Mouse (Mus musculus) adipose tissue, adult 10 weeks (tissue): Measurements from ENCODE around the gene Rnasek. TPM values are rescaled to one million over a fixed set of nuclear protein-coding genes. Genes with fewer than 3 reads are reported as not detected.

Experiments used
- polyA plus RNA-seq: library from polyadenylated mRNA; stranded (reverse); fragments of 350-450 nt; fragmentation: Illumina TruSeq; extraction: RNeasy Lipid Tissue Mini Kit (QIAGEN cat#74804); gene quantifications from one replicate; pipeline ENCODE4 v1.2.3, GENCODE M21; 2014; ENCODE audit warnings: low read depth, low replicate concordance

Rnasek gene
- polyA plus RNA-seq = 343 TPM

DNA sequence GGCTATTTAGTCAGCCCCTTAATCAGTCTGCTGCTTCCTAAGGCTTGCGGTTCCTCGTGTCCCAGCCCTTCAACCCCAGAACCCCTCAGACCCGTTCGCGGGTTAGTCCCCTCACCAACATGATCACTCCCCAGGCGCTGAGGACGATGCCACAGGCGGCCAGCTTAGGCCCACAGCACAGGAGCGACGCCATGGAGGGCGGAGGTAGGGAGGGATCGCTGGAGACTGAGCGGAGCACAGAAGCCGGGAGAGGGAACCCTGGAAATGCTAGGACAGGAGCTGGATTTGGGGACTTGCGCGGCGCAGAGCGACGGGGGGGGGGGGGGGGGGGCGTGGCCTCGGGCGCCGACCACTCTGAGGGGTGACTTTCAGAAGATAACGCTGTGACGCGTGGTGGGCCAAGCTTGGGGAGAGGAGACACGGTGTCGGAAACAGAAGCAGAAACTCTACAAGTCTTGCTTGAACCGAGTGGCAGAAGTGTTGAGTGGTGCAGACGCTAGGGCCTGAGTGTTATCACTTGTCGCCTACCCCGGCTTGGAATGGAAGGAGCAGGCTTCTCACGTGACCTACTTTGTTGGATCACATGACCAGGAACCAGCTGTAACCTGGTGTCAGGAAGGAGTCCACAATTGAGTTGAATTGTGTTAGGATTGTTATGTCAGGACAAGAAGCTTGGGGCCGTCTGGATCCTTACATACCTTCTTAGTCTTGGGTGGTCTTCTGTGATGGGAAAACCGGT, at the start of gene Rnasek, which contains the start of gene Gm21988:
Gene Rnasek (minus strand): TSS at position 302 of the 739 bp plus-strand sequence.
Gene Gm21988 (minus strand): TSS at position 290 of the 739 bp plus-strand sequence.

DNA sequence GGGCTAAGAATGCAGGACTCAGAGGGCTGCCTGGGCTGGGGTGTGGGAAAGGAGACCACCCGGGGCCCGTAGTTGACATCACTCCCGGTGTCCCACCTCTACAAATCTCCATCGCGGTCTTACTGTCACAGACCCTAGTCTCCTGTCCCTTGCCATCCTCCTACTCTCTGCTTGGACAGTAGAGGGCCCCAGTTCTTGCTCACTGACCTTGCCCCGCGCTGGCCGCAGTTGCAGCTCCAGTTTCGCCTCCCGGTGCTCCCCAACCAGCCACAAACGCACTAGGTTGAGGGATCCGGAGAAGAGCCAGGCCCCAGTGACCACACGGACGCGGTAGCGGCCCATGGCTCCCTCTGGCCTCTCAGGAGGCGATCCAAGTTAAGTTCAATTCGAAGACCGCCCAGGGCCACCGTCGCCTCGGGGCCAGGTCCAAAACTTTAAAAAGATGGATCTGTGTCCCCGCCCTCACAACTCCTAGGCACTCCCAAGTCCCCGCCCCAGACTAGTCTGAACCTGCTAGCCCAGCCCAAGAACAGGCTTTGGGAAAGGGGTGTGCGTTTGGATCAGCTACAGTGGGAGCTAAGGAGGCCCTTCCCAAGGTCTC, 15.4 kb upstream of the Rnasek start, which contains the start of gene Alox12:
Gene Alox12 (minus strand): TSS at position 423 of the 601 bp plus-strand sequence.

DNA sequence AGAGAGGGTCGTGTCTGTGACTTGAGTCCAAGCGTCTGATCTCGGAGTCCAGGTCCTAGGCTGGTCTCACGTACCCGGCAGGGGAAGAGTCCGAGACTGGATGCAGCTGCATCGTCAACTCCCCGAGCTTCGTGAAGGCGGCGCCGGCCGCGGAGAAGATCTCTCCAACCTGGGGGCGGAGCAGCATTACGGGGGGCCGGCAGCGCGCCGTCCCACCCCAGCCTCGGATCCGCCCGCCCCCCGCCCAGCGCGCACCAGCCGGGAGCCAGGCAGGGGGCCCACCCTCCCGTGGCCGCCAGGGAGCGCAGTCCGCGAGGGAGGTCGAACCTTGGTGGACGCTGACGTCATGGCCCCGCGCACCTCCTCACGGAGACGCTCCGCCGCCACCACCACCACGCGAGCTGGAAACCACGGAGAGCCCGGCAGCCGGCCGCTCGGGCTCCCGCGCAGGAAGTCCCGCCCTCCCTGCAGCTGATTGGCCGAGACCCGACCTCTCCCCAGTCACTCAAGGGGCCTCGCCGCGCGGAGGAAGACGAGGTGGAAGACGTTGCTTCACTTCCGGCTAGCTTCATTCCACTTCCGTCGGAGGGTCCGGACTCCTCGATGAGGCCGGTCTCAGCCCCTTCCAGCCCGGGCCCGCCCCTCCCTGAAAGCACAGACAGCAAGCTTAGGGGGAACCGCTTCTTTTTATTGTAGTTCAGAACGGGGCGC, 2.0 kb downstream of the Rnasek start, which contains the start of gene 0610010K14Rik:
Gene 0610010K14Rik (minus strand): TSS at position 458 of the 711 bp plus-strand sequence.

DNA sequence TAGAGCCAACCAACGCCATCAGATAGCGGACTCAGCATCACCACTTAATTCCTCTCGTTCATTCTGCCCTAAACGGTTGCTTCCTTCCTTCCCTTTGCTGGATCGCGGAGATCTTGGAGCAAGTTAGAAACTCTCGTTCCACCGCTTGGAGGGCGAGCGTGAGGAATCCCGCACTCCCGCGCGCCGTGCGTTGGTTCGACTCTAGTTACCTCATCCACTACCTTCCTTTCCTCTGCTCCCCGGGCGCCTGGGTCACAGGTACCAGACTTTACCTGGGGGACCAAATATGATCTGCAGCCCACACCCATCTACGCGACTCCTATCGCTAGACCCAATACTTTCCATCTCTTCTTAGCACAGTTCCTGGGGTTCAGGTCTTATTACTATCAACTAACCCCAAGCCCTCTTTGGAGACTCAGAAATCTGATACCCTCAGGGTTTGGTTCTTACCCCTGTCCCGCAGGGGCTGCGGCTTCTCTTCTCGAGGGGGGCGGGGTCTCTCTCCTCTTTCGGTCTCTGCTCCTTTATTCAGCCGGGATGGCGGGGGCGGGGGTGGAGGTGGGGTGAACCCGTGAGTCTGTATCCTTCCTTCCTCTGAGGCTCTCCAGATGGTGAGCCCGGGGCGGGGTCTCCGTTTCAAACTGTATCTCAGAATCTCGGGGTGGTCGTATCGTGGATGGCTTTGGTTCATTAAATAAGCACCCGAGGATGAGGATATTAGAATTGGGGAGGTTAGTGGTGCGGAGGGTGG, 10.2 kb downstream of the Rnasek start, which contains the start of gene Bcl6b:
Gene Bcl6b (minus strand): TSS at position 539 of the 751 bp plus-strand sequence.

DNA sequence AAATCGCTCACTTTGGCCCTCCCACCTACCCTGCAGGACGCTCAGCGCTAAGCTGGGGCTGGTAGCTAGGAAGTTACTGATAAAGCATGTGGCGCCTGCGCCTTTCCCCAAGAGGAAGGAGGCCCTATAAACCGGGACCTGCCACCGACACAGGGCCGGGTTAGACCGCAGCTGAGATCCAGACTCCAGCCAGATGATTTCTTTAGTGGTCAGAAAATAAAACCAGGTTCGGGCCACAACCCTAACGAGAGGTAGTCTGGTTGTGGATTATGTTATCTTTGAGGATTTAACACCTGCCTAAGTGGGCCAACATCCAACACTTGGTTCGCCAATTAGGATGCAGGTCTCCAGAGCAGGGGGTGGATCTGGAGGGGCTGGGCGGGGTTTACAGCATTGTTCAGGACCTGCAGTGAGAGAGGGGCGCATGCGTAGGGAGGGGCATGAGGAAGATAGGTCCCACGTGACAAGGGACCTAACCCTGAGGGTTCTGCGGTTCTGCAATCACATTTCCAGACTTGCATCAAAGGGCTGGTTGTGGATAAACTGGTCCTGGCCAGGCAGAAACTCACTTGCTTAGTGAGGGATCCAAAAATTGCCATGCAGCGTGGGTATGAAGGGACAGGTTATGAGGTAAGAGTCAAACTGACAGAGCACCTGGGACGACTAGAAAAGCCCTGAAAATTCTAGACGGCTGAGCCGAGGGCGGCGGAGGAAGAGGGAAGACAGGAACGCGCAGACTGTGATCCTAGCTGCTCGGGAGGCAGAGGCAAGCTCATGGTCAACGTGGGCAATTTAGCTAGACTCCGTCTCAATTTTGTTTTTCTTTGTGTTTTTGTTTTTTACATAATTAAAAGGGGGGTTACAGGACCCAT, 18.7 kb downstream of the Rnasek start, which contains the start of gene Slc16a13:
Gene Slc16a13 (minus strand): TSS at position 334 of the 872 bp plus-strand sequence.

DNA sequence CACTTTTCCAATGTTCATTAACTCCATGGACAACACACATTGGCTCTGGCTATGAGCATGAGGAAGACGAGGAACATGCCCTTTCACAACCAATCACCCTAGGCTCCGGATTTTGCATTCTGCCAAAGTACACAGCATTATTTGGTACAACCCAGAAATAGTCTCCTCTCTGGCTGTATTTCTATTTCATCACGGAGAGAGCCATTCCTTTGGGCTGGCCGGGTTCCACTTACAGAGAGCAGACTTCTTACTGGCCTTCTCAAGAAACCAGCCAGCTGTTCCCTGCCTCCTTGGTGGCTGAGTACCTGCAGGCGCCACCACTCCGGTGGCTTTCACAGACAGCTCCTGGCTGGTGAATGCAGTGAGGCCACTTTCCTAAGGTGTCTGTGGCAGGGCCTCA, 27.2 kb downstream of the Rnasek start, which contains the start of gene Slc16a11:
Gene Slc16a11 (plus strand): TSS at position 330 of the 400 bp plus-strand sequence.

Other genes with a start within 250 kb of the Rnasek start
- gene Gabarap, start 248.7 kb downstream of the Rnasek start, polyA plus RNA-seq = 520 TPM
- 39.7 TPM for gene Phf23, start 244.1 kb downstream of the Rnasek start, polyA plus RNA-seq
- 20.8 TPM for gene Dvl2, start 239.2 kb downstream of the Rnasek start, polyA plus RNA-seq
- 83.9 TPM for gene Acadvl, start 224.4 kb downstream of the Rnasek start, polyA plus RNA-seq
- gene Dlg4, start 222.9 kb downstream of the Rnasek start, polyA plus RNA-seq = 12.7 TPM
- not detected for gene Asgr1, start 185.8 kb downstream of the Rnasek start, polyA plus RNA-seq
- 0.94 TPM for gene Asgr2, start 147.2 kb downstream of the Rnasek start, polyA plus RNA-seq
- 26.2 TPM for gene Mgl2, start 109.5 kb downstream of the Rnasek start, polyA plus RNA-seq
- 43.9 TPM for gene Clec10a, start 83.6 kb downstream of the Rnasek start, polyA plus RNA-seq
- 28.9 TPM for gene Slc16a11, start 27.1 kb downstream of the Rnasek start, polyA plus RNA-seq
- gene Slc16a13, start 18.8 kb downstream of the Rnasek start, polyA plus RNA-seq = 25.1 TPM
- gene Bcl6b, start 10.0 kb downstream of the Rnasek start, polyA plus RNA-seq = 7.0 TPM
- 45.5 TPM for gene 0610010K14Rik, start 1.9 kb downstream of the Rnasek start, polyA plus RNA-seq
- gene Gm21988, start within 50 bp of the Rnasek start, polyA plus RNA-seq = 11.1 TPM
- gene Alox12, start 15.5 kb upstream of the Rnasek start, polyA plus RNA-seq = 22.4 TPM
- 2.6 TPM for gene Alox12e, start 82.8 kb upstream of the Rnasek start, polyA plus RNA-seq
- gene Alox15, start 112.2 kb upstream of the Rnasek start, polyA plus RNA-seq = 2.4 TPM
- gene Pelp1, start 170.2 kb upstream of the Rnasek start, polyA plus RNA-seq = 15.2 TPM
- 45.5 TPM for gene Arrb2, start 192.8 kb upstream of the Rnasek start, polyA plus RNA-seq
- gene Med11, start 212.1 kb upstream of the Rnasek start, polyA plus RNA-seq = 24.2 TPM
- gene Zmynd15, start 219.6 kb upstream of the Rnasek start, polyA plus RNA-seq = 5.6 TPM
- 14.8 TPM for gene Cxcl16, start 220.1 kb upstream of the Rnasek start, polyA plus RNA-seq